Mouse (Mus musculus) kidney, embryonic 14.5 days (tissue): ENCODE data around the gene Epor. TPM values are rescaled to one million over a fixed set of nuclear protein-coding genes. Genes with fewer than 3 reads are reported as not detected.

Experiments used
- ATAC-seq: fragments of 200-750 bp; cut with Nextera tagmentation; 2 replicates; pipeline ENCODE4 v1.8.0; 2017; ENCODE audit warnings: moderate number of reproducible peaks, mild to moderate bottlenecking, moderate TSS enrichment, moderate library complexity; ENCODE audit not compliant: low FRiP score, low TSS enrichment
- H3K27ac ChIP-seq: fragments of 300-500 bp; sonication (generic); 2 replicates; pipeline ENCODE4 v1.5.1; 2014; ENCODE audit warnings: low read depth, mild to moderate bottlenecking, low read length, moderate library complexity, mixed read lengths
- H3K27me3 ChIP-seq: fragments of 300-500 bp; sonication (generic); 2 replicates; pipeline ENCODE4 v1.6.1; 2014; ENCODE audit warnings: mild to moderate bottlenecking, low read length; ENCODE audit not compliant: control insufficient read depth, insufficient read depth
- H3K36me3 ChIP-seq: fragments of 300-500 bp; sonication (generic); 2 replicates; pipeline ENCODE4 v1.6.1; 2014; ENCODE audit warnings: low read length, mixed read lengths; ENCODE audit not compliant: control insufficient read depth, insufficient read depth
- H3K4me1 ChIP-seq: fragments of 300-500 bp; sonication (generic); 2 replicates; pipeline ENCODE4 v1.6.1; 2014; ENCODE audit warnings: low read length, mixed read lengths; ENCODE audit not compliant: control insufficient read depth, insufficient read depth
- H3K4me2 ChIP-seq: fragments of 300-500 bp; sonication (generic); replicated peaks from 2 replicates; pipeline ENCODE4 v1.6.1; 2014; ENCODE audit warnings: low read depth, mild to moderate bottlenecking, low read length
- H3K4me3 ChIP-seq: fragments of 300-500 bp; sonication (generic); 2 replicates; pipeline ENCODE4 v1.5.1; 2014; ENCODE audit warnings: mild to moderate bottlenecking, low read length
- H3K9ac ChIP-seq: fragments of 300-500 bp; sonication (generic); 2 replicates; pipeline ENCODE4 v1.6.1; 2014; ENCODE audit warnings: low read depth, mild to moderate bottlenecking, low read length, moderate library complexity
- H3K9me3 ChIP-seq: fragments of 300-500 bp; sonication (generic); 2 replicates; pipeline ENCODE4 v1.6.1; 2016; ENCODE audit warnings: low read length; ENCODE audit not compliant: control insufficient read depth
- WGBS: fragments of 180-500 bp; shearing (Covaris S2); extraction: QIAGEN DNeasy Blood & Tissue Kit; methylation state at CpG from one replicate; pipeline ENCODE4 v1.1.7; 2014; 5-methylcytosine and 5-hydroxymethylcytosine counted together
- polyA plus RNA-seq: library from polyadenylated mRNA; unstranded; fragments of >200 nt; fragmentation: Nextera tagmentation; extraction: Ambion mirVana; gene quantifications from 2 replicates; pipeline ENCODE4 v1.2.1, GENCODE M21; 2014

The Epor gene
- polyA plus RNA-seq, 1 experiment from 2014 or later: 10.5 TPM

- WGBS: 3% methylated on average over 34 of the region's 35 CpGs
- Histone ChIP-seq H3K27me3 (peaks cover 4% of the 10 kb centered on the region; the same call in 1 of the 2 replicates), H3K4me3 (peak overlapping the region; percentile 66), H3K9ac (peak overlapping the region; percentile 67), H3K4me2 (peak overlapping the region; percentile 98), H3K4me1 (no peaks in the 10 kb centered on the region), H3K36me3 (no peaks in the 10 kb centered on the region), H3K27ac (no peak overlapping the region), H3K9me3 (no peaks in the 10 kb centered on the region)
- ATAC-seq: peak; percentile 72; the same call in 1 of the 2 replicates
Observed at GRCm38 (mm10) chr9:21917493-21918034, 45.7 kb downstream of the Epor start.

GRCm38 (mm10) chr9:21916851-21917492 lies 46.3 kb downstream of the Epor start:
- Histone ChIP-seq H3K4me3 (peak overlapping the region; percentile 66; the same call in 1 of the 2 replicates), H3K9me3 (no peaks in the 10 kb centered on the region), H3K27me3 (peaks cover 4% of the 10 kb centered on the region; the same call in 1 of the 2 replicates), H3K9ac (no peak overlapping the region), H3K4me1 (no peaks in the 10 kb centered on the region), H3K27ac (no peak overlapping the region), H3K36me3 (no peaks in the 10 kb centered on the region), H3K4me2 (peak overlapping the region; percentile 98)
- 62% methylated on average over 3 of the region's 3 CpGs for WGBS
- ATAC-seq: no peak

DNA sequence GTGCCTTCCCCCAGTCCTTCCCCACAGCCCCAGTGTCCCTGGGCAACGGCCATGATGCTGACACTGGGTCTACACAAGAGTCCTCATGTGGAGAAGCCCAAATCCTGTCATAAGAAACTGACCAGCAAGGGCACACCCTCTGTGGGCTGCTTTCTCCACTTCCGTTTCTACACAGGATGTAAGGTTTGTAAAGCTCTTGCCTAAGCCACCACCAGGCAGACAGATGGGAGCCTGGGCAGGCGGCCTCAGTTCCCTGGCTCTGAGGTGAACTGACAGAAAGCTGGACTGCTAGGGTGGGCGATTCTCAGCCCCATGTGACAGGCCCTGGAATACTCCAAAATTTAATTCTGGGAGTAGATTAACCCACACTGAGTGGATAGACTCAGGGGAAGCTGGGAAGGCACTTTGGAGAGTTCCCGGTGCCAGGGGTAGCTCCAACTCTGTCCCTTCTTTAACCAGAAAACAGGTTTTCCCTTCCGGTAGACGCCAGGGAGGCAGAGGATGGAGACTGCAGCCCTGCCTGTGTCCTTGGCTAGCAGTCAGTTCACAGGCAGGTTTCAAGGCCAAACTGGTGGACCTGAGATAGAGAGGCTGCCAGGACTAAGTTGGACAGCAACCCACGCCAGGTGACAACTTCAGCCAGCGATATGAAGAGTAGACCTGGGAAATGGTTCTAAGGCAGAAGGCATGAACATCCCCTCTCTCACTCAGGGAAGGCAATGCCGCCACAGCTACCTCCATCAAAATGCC lies 53.7 kb downstream of the Epor start:
- no peak overlapping the region for H3K27ac ChIP-seq
- no peaks in the 10 kb centered on the region for H3K9me3 ChIP-seq
- H3K4me1 ChIP-seq: no peaks in the 10 kb centered on the region
- H3K9ac ChIP-seq: no peak overlapping the region
- WGBS: 76% methylated on average over 10 of the region's 10 CpGs
- no peaks in the 10 kb centered on the region for H3K27me3 ChIP-seq
- H3K4me3 ChIP-seq: no peak overlapping the region
- no peaks in the 10 kb centered on the region for H3K36me3 ChIP-seq
- no peak overlapping the region for H3K4me2 ChIP-seq
- ATAC-seq: no peak

Other genes with a start within 250 kb of the Epor start
- 13.2 and 15.8 TPM in 2 replicates for gene Ldlr, start 240.0 kb downstream of the Epor start, polyA plus RNA-seq
- 139 and 150 TPM in 2 replicates for gene Spc24, start 203.2 kb downstream of the Epor start, polyA plus RNA-seq
- gene Kank2, start 164.8 kb downstream of the Epor start, polyA plus RNA-seq: 9.4 and 14.3 TPM in 2 replicates
- 2.6 and 3.4 TPM in 2 replicates for gene Angptl8, start 128.0 kb downstream of the Epor start, polyA plus RNA-seq
- gene Dock6, start 110.9 kb downstream of the Epor start, polyA plus RNA-seq: 31.9 and 39.7 TPM in 2 replicates
- gene Rab3d, start 45.3 kb downstream of the Epor start, polyA plus RNA-seq: 4.6 and 8.3 TPM in 2 replicates
- 3.4 and 4.0 TPM in 2 replicates for gene Ccdc159, start 36.0 kb downstream of the Epor start, polyA plus RNA-seq
- 54.0 and 67.5 TPM in 2 replicates for gene Tmem205, start 36.0 kb downstream of the Epor start, polyA plus RNA-seq
- gene Plppr2, start 26.5 kb downstream of the Epor start, polyA plus RNA-seq: 7.0 and 9.2 TPM in 2 replicates
- gene Swsap1, start 7.8 kb downstream of the Epor start, polyA plus RNA-seq: 11.4 and 12.8 TPM in 2 replicates
- 13.7 and 20.8 TPM in 2 replicates for gene Rgl3, start 25.9 kb upstream of the Epor start, polyA plus RNA-seq
- gene Ccdc151, start 39.1 kb upstream of the Epor start, polyA plus RNA-seq: 1.8 and 2.3 TPM in 2 replicates
- gene Prkcsh, start 39.3 kb upstream of the Epor start, polyA plus RNA-seq: 104 and 118 TPM in 2 replicates
- 0.12 and 0.20 TPM in 2 replicates for gene Elavl3, start 88.5 kb upstream of the Epor start, polyA plus RNA-seq
- not detected in 2 replicates for gene Gm49318, start 107.8 kb upstream of the Epor start, polyA plus RNA-seq
- 9.9 and 11.0 TPM in 2 replicates for gene Zfp653, start 107.9 kb upstream of the Epor start, polyA plus RNA-seq
- 29.9 and 41.5 TPM in 2 replicates for gene Ecsit, start 121.9 kb upstream of the Epor start, polyA plus RNA-seq
- gene Cnn1, start 135.7 kb upstream of the Epor start, polyA plus RNA-seq: 4.7 and 5.1 TPM in 2 replicates
- gene Elof1, start 153.7 kb upstream of the Epor start, polyA plus RNA-seq: 216 and 237 TPM in 2 replicates
- 3.3 TPM in 2 replicates for gene Acp5, start 172.2 kb upstream of the Epor start, polyA plus RNA-seq
- gene Pigyl, start 193.3 kb upstream of the Epor start, polyA plus RNA-seq: 68.6 and 82.9 TPM in 2 replicates
- 0.13 and 0.32 TPM in 2 replicates for gene Zfp872, start 224.6 kb upstream of the Epor start, polyA plus RNA-seq